Mouse (Mus musculus): ENCODE data around the gene Serpinb6b.

- TF ChIP-seq TCF12 (IDR thresholded peaks at IDR 0.05; ENCODE audit: insufficient read depth, poor library complexity, severe bottlenecking) (no peak), POLR2A (IDR thresholded peaks at IDR 0.05; ENCODE audit: insufficient read length, low read depth) (no peak), USF1 (IDR thresholded peaks at IDR 0.05; ENCODE audit: low read depth) (no peak), POLR2AphosphoS2 (IDR thresholded peaks at IDR 0.05; ENCODE audit: insufficient read length, low read depth) (no peak), MYOG (IDR thresholded peaks at IDR 0.05; ENCODE audit: control insufficient read depth in 1 of 3, insufficient read depth in 1 of 3, insufficient read length in 2 of 3, low read depth in 2 of 3) (no peak), E2F4 (IDR thresholded peaks at IDR 0.05; ENCODE audit: insufficient read depth) (no peak)
Observed at GRCm38 (mm10) chr13:32975710-32976109, 10.7 kb downstream of the Serpinb6b start.

Data from myocyte (in vitro differentiated cells).